Mouse (Mus musculus) testis, adult 2 months (tissue): ENCODE measurements around the gene Atp6v1fnb. TPM values are rescaled to one million over a fixed set of nuclear protein-coding genes. Genes with fewer than 3 reads are reported as not detected.

ENCODE experiments used
- H3K27ac ChIP-seq: fragments of 200-500 bp; 2 replicates; pipeline ENCODE4 v1.5.1; 2012; ENCODE audit warnings: low read depth, low read length; ENCODE audit not compliant: control insufficient read depth, insufficient read depth
- H3K27me3 ChIP-seq: fragments of 200-500 bp; 2 replicates; pipeline ENCODE4 v1.6.1; 2012; ENCODE audit warnings: mild to moderate bottlenecking, low read length, moderate library complexity; ENCODE audit not compliant: control insufficient read depth, insufficient read depth
- H3K36me3 ChIP-seq: fragments of 200-500 bp; 2 replicates; pipeline ENCODE4 v1.6.1; 2012; ENCODE audit warnings: mild to moderate bottlenecking, low read length; ENCODE audit not compliant: control insufficient read depth, insufficient read depth
- H3K4me1 ChIP-seq: fragments of 200-500 bp; 2 replicates; pipeline ENCODE4 v1.6.1; 2012; ENCODE audit warnings: low read length; ENCODE audit not compliant: control insufficient read depth, insufficient read depth
- H3K4me3 ChIP-seq: fragments of 200-500 bp; 2 replicates; pipeline ENCODE4 v1.5.1; 2012; ENCODE audit warnings: low read depth, mild to moderate bottlenecking, low read length, moderate library complexity, mixed read lengths; ENCODE audit not compliant: control insufficient read depth
- CTCF ChIP-seq: fragments of 200-500 bp; IDR thresholded peaks from 2 replicates; pipeline ENCODE4 v1.5.1; 2012; ENCODE audit warnings: low read depth, mild to moderate bottlenecking, inconsistent platforms, low read length, moderate library complexity; ENCODE audit not compliant: control insufficient read depth, insufficient read depth, insufficient replicate concordance
- POLR2A ChIP-seq: fragments of 200-500 bp; IDR thresholded peaks from 2 replicates; pipeline ENCODE4 v1.6.1; 2012; ENCODE audit warnings: low read depth, mild to moderate bottlenecking, inconsistent platforms, low read length, moderate library complexity; ENCODE audit not compliant: control insufficient read depth
- polyA plus RNA-seq: library from polyadenylated mRNA; depleted of rRNA; stranded (reverse); fragments of >200 nt; gene quantifications from 2 replicates; pipeline ENCODE4 v1.2.3, GENCODE M21; 2012

Gene Atp6v1fnb
- polyA plus RNA-seq, 1 experiment: 26.9 TPM

DNA sequence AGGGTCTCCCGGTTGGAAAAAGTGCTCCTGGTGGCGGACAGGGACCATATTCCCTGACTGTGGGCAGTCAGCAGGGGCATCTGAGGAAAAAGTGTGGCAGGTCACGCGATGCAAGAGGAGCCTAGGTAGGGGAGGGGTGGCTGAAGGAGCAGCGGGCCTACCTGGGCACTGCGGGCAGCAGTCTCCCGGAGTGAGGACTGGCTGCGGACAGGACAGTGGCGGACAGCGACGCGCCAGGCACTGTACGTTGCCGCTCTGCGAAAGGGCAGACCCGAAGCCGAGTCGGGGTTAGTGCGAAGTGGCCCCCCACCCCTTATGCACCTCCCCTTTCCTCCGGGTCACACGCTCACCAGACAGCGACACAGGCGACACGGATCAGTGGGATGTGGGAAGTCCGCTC, 25.0 kb downstream of the Atp6v1fnb start:
- H3K4me1 ChIP-seq: peaks cover 3% of the 10 kb centered on the region; the same call in 1 of the 2 replicates
- peak overlapping the region; percentile 19; the same call in 1 of the 2 replicates for H3K4me3 ChIP-seq
- H3K27ac ChIP-seq: no peak overlapping the region
- no peaks in the 10 kb centered on the region for H3K36me3 ChIP-seq
- TF ChIP-seq POLR2A (no peak), CTCF (no peak)
- no peaks in the 10 kb centered on the region for H3K27me3 ChIP-seq

- Histone ChIP-seq H3K4me3 (no peak overlapping the region), H3K27me3 (no peaks in the 10 kb centered on the region), H3K36me3 (no peaks in the 10 kb centered on the region), H3K4me1 (peaks cover 3% of the 10 kb centered on the region; the same call in 1 of the 2 replicates), H3K27ac (no peak overlapping the region)
- TF ChIP-seq POLR2A (no peak), CTCF (no peak)
Measured at GRCm38 (mm10) chr6:29497791-29498190, 26.6 kb downstream of the Atp6v1fnb start.

DNA sequence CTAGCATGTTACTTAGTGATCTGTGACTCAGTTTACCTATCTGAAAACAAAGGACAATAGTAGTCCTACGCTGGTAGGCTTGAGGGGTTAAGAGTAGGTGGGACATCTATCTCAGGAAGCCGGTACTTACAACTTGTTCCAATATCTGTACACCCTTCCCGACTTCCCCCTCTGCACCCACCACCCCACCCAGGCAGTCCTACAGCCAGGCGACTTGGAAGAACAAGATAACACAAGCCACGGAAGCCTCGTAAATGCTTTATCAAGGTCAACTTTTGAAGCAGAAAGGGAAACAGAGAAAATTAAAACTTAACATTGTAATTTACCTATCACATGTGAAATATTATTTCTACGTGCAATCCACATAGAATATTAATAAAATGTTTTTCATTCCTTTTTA, 28.9 kb downstream of the Atp6v1fnb start:
- H3K4me3 ChIP-seq: no peak overlapping the region
- no peak overlapping the region for H3K27ac ChIP-seq
- no peaks in the 10 kb centered on the region for H3K27me3 ChIP-seq
- peaks cover 3% of the 10 kb centered on the region; the same call in 1 of the 2 replicates for H3K4me1 ChIP-seq
- no peak for TF ChIP-seq CTCF
- no peaks in the 10 kb centered on the region for H3K36me3 ChIP-seq

GRCm38 (mm10) chr6:29500810-29501209, 29.6 kb downstream of the Atp6v1fnb start:
- Histone ChIP-seq H3K27me3 (no peaks in the 10 kb centered on the region), H3K27ac (no peak overlapping the region), H3K4me1 (peaks cover 3% of the 10 kb centered on the region; the same call in 1 of the 2 replicates), H3K4me3 (no peak overlapping the region), H3K36me3 (no peaks in the 10 kb centered on the region)
- TF ChIP-seq POLR2A: no peak
- no peak for TF ChIP-seq CTCF

GRCm38 (mm10) chr6:29501599-29501998, 30.4 kb downstream of the Atp6v1fnb start:
- no peak for TF ChIP-seq CTCF
- TF ChIP-seq POLR2A: no peak
- Histone ChIP-seq H3K4me1 (no peaks in the 10 kb centered on the region), H3K4me3 (no peak overlapping the region), H3K27me3 (no peaks in the 10 kb centered on the region), H3K27ac (no peak overlapping the region), H3K36me3 (no peaks in the 10 kb centered on the region)

- TF ChIP-seq CTCF: no peak
- TF ChIP-seq POLR2A: no peak
Measured at GRCm38 (mm10) chr6:29505493-29505892, 34.3 kb downstream of the Atp6v1fnb start.

DNA sequence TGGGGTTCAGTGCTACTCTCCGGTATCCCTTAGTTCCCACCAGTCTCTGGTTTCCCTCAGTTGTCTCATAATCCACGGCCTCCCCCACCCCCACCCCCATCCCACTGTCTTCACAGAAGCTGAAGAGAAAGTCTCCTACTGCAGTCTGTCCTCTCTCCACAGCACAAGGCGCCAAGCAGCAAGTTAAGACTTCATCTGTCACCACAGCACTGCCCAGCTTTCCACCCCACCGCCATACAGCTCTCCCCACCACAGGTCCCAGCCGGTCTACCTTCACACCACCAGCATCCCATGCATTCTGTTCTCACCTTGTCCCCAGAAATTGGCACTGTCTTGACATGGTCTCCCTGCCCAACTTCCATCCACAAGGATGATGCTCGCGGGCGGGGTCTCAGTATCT, 35.6 kb downstream of the Atp6v1fnb start:
- Histone ChIP-seq H3K27me3 (no peaks in the 10 kb centered on the region; the same call in 1 of the 2 replicates), H3K4me1 (peaks cover 8% of the 10 kb centered on the region), H3K27ac (no peak overlapping the region), H3K36me3 (no peaks in the 10 kb centered on the region), H3K4me3 (no peak overlapping the region)
- TF ChIP-seq POLR2A (no peak), CTCF (no peak)

More at GRCm38 (mm10) chr6:29505493-29505892, 34.3 kb downstream of the Atp6v1fnb start:
- Histone ChIP-seq H3K27ac (no peak overlapping the region), H3K4me3 (no peak overlapping the region), H3K4me1 (peaks cover 8% of the 10 kb centered on the region), H3K36me3 (no peaks in the 10 kb centered on the region), H3K27me3 (no peaks in the 10 kb centered on the region; the same call in 1 of the 2 replicates)
